Mouse (Mus musculus) spleen, adult 2 months (tissue): ENCODE measurements around the gene Cd40.
A peak's percentile ranks its signal among the peaks of the same experiment; 100 is the strongest.

ENCODE experiments used
- CTCF ChIP-seq: fragments of 200-500 bp; IDR thresholded peaks from 2 replicates; pipeline ENCODE4 v1.5.1; 2011; ENCODE audit warnings: mild to moderate bottlenecking, inconsistent platforms; ENCODE audit not compliant: insufficient read depth, insufficient read length, insufficient replicate concordance; ENCODE audit errors: extremely low read depth
- POLR2A ChIP-seq: fragments of 200-500 bp; IDR thresholded peaks from 2 replicates; pipeline ENCODE4 v1.6.1; 2011; ENCODE audit warnings: low read depth, low read length, inconsistent platforms

DNA sequence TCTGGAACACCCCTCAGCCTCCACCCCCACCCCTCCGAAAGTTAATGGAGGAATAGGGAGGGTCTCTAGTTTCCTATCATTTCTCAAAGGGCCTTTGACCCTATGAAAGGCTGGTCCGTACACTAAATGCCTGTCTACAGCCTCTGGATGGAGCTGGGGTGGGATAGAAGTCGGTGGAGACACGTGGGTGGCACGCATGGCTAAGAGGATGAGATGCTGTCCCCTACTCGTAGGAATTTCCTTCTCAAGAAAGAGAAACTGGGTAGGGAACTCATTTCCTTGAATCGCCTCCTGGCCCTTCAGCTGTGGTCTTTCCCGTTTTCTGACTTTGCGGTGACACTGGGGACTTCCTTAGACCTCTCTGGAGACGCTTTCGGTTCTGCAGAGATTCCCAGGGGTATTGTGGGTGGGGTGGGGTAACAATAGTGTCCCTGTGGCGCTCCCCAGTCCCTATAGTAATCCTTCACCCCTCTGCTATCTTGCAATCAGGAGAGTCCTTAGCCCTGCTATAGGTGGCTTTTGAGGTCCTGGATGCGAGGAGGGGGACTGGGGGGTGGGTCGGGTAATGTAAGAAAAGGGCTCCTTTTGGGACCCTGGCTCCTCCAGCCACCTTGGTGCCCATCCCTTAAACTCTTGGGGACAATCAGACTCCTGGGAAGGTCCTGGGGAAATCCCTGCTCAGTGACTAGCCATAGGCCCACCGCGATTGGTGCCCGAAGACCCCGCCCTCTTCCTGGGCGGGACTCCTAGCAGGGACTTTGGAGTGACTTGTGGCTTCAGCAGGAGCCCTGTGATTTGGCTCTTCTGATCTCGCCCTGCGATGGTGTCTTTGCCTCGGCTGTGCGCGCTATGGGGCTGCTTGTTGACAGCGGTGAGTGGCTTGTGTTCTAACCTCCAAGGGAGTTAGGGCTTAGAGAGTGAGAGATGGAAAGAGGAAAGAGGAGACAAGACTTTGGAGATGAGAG is at the start of gene Cd40:
- TF ChIP-seq CTCF, result no peak
- peak; percentile 78 for TF ChIP-seq POLR2A
